Mouse (Mus musculus) MEL (cell line): ENCODE results near the gene Pet100. TPM values are rescaled to one million over a fixed set of nuclear protein-coding genes. Genes with fewer than 3 reads are reported as not detected.

Experiments
- DNase-seq: peaks from one replicate; pipeline ENCODE4 v3.0.0; 2011; ENCODE audit warnings: low read depth, low spot score
- H3K27ac ChIP-seq: 2 replicates; pipeline ENCODE4 v1.5.1; 2012; ENCODE audit warnings: low read depth, mild to moderate bottlenecking, control low read depth, low read length, moderate library complexity; ENCODE audit not compliant: control insufficient read depth
- H3K27me3 ChIP-seq, 2 experiments: fragments of 150-350 bp in 1 of 2; sonication (generic) in 1 of 2; 2 replicates each; pipeline ENCODE4 v1.6.1; 2012; ENCODE audit warnings: low read length in 2 of 2, mild to moderate bottlenecking in 2 of 2, improper control_type of control experiment in 1 of 2, moderate library complexity in 1 of 2; ENCODE audit not compliant: insufficient read depth in 2 of 2, control insufficient read depth in 1 of 2
- H3K36me3 ChIP-seq, 2 experiments: 2 replicates each; pipeline ENCODE4 v1.6.1; 2012 to 2014; ENCODE audit warnings: low read length in 2 of 2, improper control_type of control experiment in 1 of 2, inconsistent platforms in 1 of 2, mild to moderate bottlenecking in 1 of 2; ENCODE audit not compliant: insufficient read depth in 2 of 2, control insufficient read depth in 1 of 2
- H3K4me1 ChIP-seq, 2 experiments: fragments of 150-350 bp in 1 of 2; sonication (generic) in 1 of 2; 2 replicates each; pipeline ENCODE4 v1.6.1; 2012; ENCODE audit warnings: low read length in 2 of 2, improper control_type of control experiment in 1 of 2, mild to moderate bottlenecking in 1 of 2; ENCODE audit not compliant: insufficient read depth in 2 of 2, control insufficient read depth in 1 of 2
- H3K4me3 ChIP-seq, 2 experiments: fragments of 150-350 bp in 1 of 2; sonication (generic) in 1 of 2; 2 replicates each; pipeline ENCODE4 v1.5.1; 2012; ENCODE audit warnings: low read depth in 2 of 2, low read length in 2 of 2, mild to moderate bottlenecking in 2 of 2, moderate library complexity in 2 of 2, control low read depth in 1 of 2, improper control_type of control experiment in 1 of 2; ENCODE audit not compliant: control insufficient read depth in 1 of 2, insufficient read depth in 1 of 2
- H3K79me2 ChIP-seq: 2 replicates; pipeline ENCODE4 v1.6.1; 2012; ENCODE audit warnings: mild to moderate bottlenecking, low read length, moderate library complexity; ENCODE audit not compliant: control insufficient read depth, poor library complexity, insufficient read depth
- H3K9ac ChIP-seq: 2 replicates; pipeline ENCODE4 v1.6.1; 2012; ENCODE audit warnings: low read depth, mild to moderate bottlenecking, control low read depth, low read length, moderate library complexity; ENCODE audit not compliant: control insufficient read depth, poor library complexity, severe bottlenecking
- H3K9me3 ChIP-seq: fragments of 150-350 bp; sonication (generic); replicated peaks from 2 replicates; pipeline ENCODE4 v1.6.1; 2012; ENCODE audit warnings: mild to moderate bottlenecking, low read length, improper control_type of control experiment, moderate library complexity; ENCODE audit not compliant: insufficient read depth
- BHLHE40 ChIP-seq: IDR thresholded peaks from 2 replicates; pipeline ENCODE4 v1.6.1; 2012; ENCODE audit warnings: low read depth, mild to moderate bottlenecking, inconsistent platforms, low read length, improper control_type of control experiment, borderline replicate concordance
- CHD1 ChIP-seq: IDR thresholded peaks from 2 replicates; pipeline ENCODE4 v1.6.1; 2012; ENCODE audit warnings: low read depth, mild to moderate bottlenecking, inconsistent platforms, low read length, improper control_type of control experiment
- CTCF ChIP-seq, 3 experiments: IDR thresholded peaks in 2 of 3; conservative IDR thresholded peaks in 1 of 3; 2 replicates each; pipeline ENCODE4 v1.5.1; 2011 to 2012; ENCODE audit warnings: low read length in 3 of 3, low read depth in 2 of 3, mild to moderate bottlenecking in 2 of 3, improper control_type of control experiment in 1 of 3, inconsistent platforms in 1 of 3, mixed read lengths in 1 of 3, moderate library complexity in 1 of 3; ENCODE audit not compliant: control insufficient read depth in 1 of 3, insufficient read depth in 1 of 3, poor library complexity in 1 of 3, severe bottlenecking in 1 of 3
- E2F4 ChIP-seq: IDR thresholded peaks from 2 replicates; pipeline ENCODE4 v1.6.1; 2011; ENCODE audit warnings: low read depth, low read length, improper control_type of control experiment, borderline replicate concordance
- ELF1 ChIP-seq: IDR thresholded peaks from 2 replicates; pipeline ENCODE4 v1.6.1; 2014; ENCODE audit warnings: low read depth, mild to moderate bottlenecking, inconsistent platforms, low read length, improper control_type of control experiment, moderate library complexity
- EP300 ChIP-seq, 2 experiments: IDR thresholded peaks; 2 replicates each; pipeline ENCODE4 v1.6.1; 2011; ENCODE audit warnings: improper control_type of control experiment in 2 of 2, low read length in 2 of 2, low read depth in 1 of 2, mild to moderate bottlenecking in 1 of 2
- ETS1 ChIP-seq: IDR thresholded peaks from 2 replicates; pipeline ENCODE4 v1.6.1; 2012; ENCODE audit warnings: low read depth, mild to moderate bottlenecking, inconsistent platforms, low read length, improper control_type of control experiment, moderate library complexity
- GABPA ChIP-seq: IDR thresholded peaks from 2 replicates; pipeline ENCODE4 v1.6.1; 2012; ENCODE audit warnings: low read depth, mild to moderate bottlenecking, inconsistent platforms, low read length, improper control_type of control experiment, moderate library complexity
- GATA1 ChIP-seq: IDR thresholded peaks from 2 replicates; pipeline ENCODE4 v1.6.1; 2011; ENCODE audit warnings: low read depth, low read length, improper control_type of control experiment
- KAT2A ChIP-seq: conservative IDR thresholded peaks from 2 replicates; pipeline ENCODE4 v1.6.1; 2012; ENCODE audit warnings: low read depth, low read length, improper control_type of control experiment, inconsistent platforms
- MAX ChIP-seq: IDR thresholded peaks from 2 replicates; pipeline ENCODE4 v1.6.1; 2011; ENCODE audit warnings: low read length, improper control_type of control experiment
- MAZ ChIP-seq: IDR thresholded peaks from 2 replicates; pipeline ENCODE4 v1.6.1; 2012; ENCODE audit warnings: low read depth, mild to moderate bottlenecking, inconsistent platforms, low read length, improper control_type of control experiment
- MEF2A ChIP-seq: IDR thresholded peaks from 2 replicates; pipeline ENCODE4 v1.6.1; 2014; ENCODE audit warnings: low read depth, mild to moderate bottlenecking, inconsistent platforms, low read length, improper control_type of control experiment; ENCODE audit not compliant: poor library complexity, insufficient replicate concordance, severe bottlenecking; ENCODE audit errors: extremely low read depth
- MXI1 ChIP-seq: IDR thresholded peaks from 2 replicates; pipeline ENCODE4 v1.6.1; 2011; ENCODE audit warnings: mild to moderate bottlenecking, low read depth, low read length, improper control_type of control experiment
- MYB ChIP-seq: IDR thresholded peaks from 2 replicates; pipeline ENCODE4 v1.6.1; 2011; ENCODE audit warnings: mild to moderate bottlenecking, low read depth, low read length, improper control_type of control experiment
- NELFE ChIP-seq: IDR thresholded peaks from 2 replicates; pipeline ENCODE4 v1.6.1; 2011; ENCODE audit warnings: low read depth, low read length, improper control_type of control experiment
- NRF1 ChIP-seq: IDR thresholded peaks from 2 replicates; pipeline ENCODE4 v1.6.1; 2014; ENCODE audit warnings: low read depth, mild to moderate bottlenecking, inconsistent platforms, low read length, improper control_type of control experiment, moderate library complexity; ENCODE audit not compliant: poor library complexity, insufficient read depth, severe bottlenecking
- POLR2A ChIP-seq, 2 experiments: IDR thresholded peaks; 2 replicates each; pipeline ENCODE4 v1.6.1; 2011 to 2012; ENCODE audit warnings: low read length in 2 of 2, mild to moderate bottlenecking in 2 of 2, control low read depth in 1 of 2, improper control_type of control experiment in 1 of 2, low read depth in 1 of 2, moderate library complexity in 1 of 2; ENCODE audit not compliant: control insufficient read depth in 1 of 2, insufficient read depth in 1 of 2, poor library complexity in 1 of 2
- RAD21 ChIP-seq: IDR thresholded peaks from 2 replicates; pipeline ENCODE4 v1.6.1; 2011; ENCODE audit warnings: mild to moderate bottlenecking, low read depth, low read length, improper control_type of control experiment
- SIN3A ChIP-seq: IDR thresholded peaks from 2 replicates; pipeline ENCODE4 v1.6.1; 2012; ENCODE audit warnings: low read length, improper control_type of control experiment, inconsistent platforms
- TAL1 ChIP-seq: IDR thresholded peaks from 2 replicates; pipeline ENCODE4 v1.6.1; 2012; ENCODE audit warnings: mild to moderate bottlenecking, inconsistent platforms, low read length, moderate library complexity, mixed read lengths
- UBTF ChIP-seq: IDR thresholded peaks from 2 replicates; pipeline ENCODE4 v1.6.1; 2012; ENCODE audit warnings: low read depth, mild to moderate bottlenecking, inconsistent platforms, low read length, improper control_type of control experiment, moderate library complexity, borderline replicate concordance; ENCODE audit not compliant: insufficient read depth
- USF1 ChIP-seq: IDR thresholded peaks from 2 replicates; pipeline ENCODE4 v1.6.1; 2014; ENCODE audit warnings: low read depth, mild to moderate bottlenecking, inconsistent platforms, low read length, improper control_type of control experiment, moderate library complexity
- ZC3H11A ChIP-seq: IDR thresholded peaks from 2 replicates; pipeline ENCODE4 v1.6.1; 2012; ENCODE audit warnings: low read depth, mild to moderate bottlenecking, inconsistent platforms, low read length, improper control_type of control experiment
- ZMIZ1 ChIP-seq: IDR thresholded peaks from 2 replicates; pipeline ENCODE4 v1.6.1; 2012; ENCODE audit warnings: low read depth, mild to moderate bottlenecking, inconsistent platforms, low read length, improper control_type of control experiment, moderate library complexity
- ZNF384 ChIP-seq: IDR thresholded peaks from 2 replicates; pipeline ENCODE4 v1.6.1; 2012; ENCODE audit warnings: low read depth, mild to moderate bottlenecking, inconsistent platforms, low read length, improper control_type of control experiment
- polyA plus RNA-seq, 2 experiments: library from polyadenylated mRNA; stranded (reverse) in 1 of 2; unstranded in 1 of 2; fragments of >175 nt in 1 of 2; fragments of >200 nt in 1 of 2; gene quantifications; 2 replicates each; pipeline versions ENCODE4 v1.2.1 to v1.2.4; 2012; ENCODE audit warnings: low replicate concordance in 2 of 2, low read depth in 1 of 2; ENCODE audit not compliant: insufficient read length in 2 of 2, insufficient read depth in 1 of 2, missing spikeins in 1 of 2
- total RNA-seq: library from RNA; depleted of rRNA; stranded (reverse); fragments of 300-350 nt; gene quantifications from 2 replicates; pipeline ENCODE4 v1.2.3, GENCODE M21; 2012

Pet100 gene
- total and polyA plus RNA-seq, 3 experiments: 58.7 to 64.2 TPM; not detected in 1

DNA sequence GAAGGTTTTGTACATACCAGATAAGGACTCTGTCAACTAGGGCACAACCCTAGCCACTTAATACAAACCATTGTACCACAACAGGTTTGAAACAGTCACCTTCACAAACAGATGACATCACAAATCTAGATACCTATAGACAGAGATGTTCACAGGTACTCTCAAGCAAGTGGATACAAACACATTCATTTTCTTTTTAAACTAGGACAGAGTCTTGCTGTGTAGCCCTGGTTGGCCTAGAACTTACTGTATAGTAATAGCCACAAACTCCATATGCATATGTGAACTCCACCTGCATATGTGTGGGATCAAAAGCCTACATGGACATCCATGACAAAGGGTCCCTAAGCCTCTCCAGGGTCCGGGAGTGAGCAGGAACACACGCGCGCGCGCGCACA, 34.4 kb upstream of the Pet100 start, which contains the start of gene Camsap3:
Gene Camsap3 (plus strand): TSS at position 301 of the 398 bp plus-strand sequence.
- Histone ChIP-seq H3K27ac (no peak within 1 kb of the TSS), H3K4me1 (peaks cover 6% of the 10 kb centered on the region in 2 experiments; a peak in 3 of 4 replicates), H3K9me3 (no peaks in the 10 kb centered on the region), H3K79me2 (no peaks in the 10 kb centered on the region), H3K27me3 (no peaks in the 10 kb centered on the region; a peak in 1 of 4 replicates), H3K9ac (peak within 1 kb of the TSS; percentile 60), H3K4me3 (peak within 1 kb of the TSS; percentile 55 to 80), H3K36me3 (peaks cover 0 to 6% of the 10 kb centered on the region in 2 experiments; a peak in 2 of 4 replicates)
- DNase-seq: no peak
- no peak for TF ChIP-seq MEF2A
- no peak for TF ChIP-seq MAZ
- no peak for TF ChIP-seq GABPA
- no peak for TF ChIP-seq RAD21
- TF ChIP-seq NELFE: no peak
- TF ChIP-seq USF1: no peak
- TF ChIP-seq ETS1: no peak
- TF ChIP-seq BHLHE40: no peak
- no peak for TF ChIP-seq NRF1
- no peak for TF ChIP-seq ELF1
- TF ChIP-seq GATA1: no peak
- TF ChIP-seq E2F4: no peak
- no peak for TF ChIP-seq CHD1
- TF ChIP-seq KAT2A: no peak
- TF ChIP-seq ZC3H11A: no peak
- no peak for TF ChIP-seq CTCF (IDR thresholded peaks at IDR 0.05 in 2 of 3, conservative IDR thresholded peaks at IDR 0.05 in 1 of 3; ENCODE audit: control insufficient read depth in 1 of 3, insufficient read depth in 1 of 3, low read depth in 2 of 3, low read length in 3 of 3, poor library complexity in 1 of 3, severe bottlenecking in 1 of 3)
- TF ChIP-seq EP300 (IDR thresholded peaks at IDR 0.05; ENCODE audit: low read depth in 1 of 2, low read length in 2 of 2): no peak
- TF ChIP-seq ZMIZ1: no peak
- no peak for TF ChIP-seq MAX

DNA sequence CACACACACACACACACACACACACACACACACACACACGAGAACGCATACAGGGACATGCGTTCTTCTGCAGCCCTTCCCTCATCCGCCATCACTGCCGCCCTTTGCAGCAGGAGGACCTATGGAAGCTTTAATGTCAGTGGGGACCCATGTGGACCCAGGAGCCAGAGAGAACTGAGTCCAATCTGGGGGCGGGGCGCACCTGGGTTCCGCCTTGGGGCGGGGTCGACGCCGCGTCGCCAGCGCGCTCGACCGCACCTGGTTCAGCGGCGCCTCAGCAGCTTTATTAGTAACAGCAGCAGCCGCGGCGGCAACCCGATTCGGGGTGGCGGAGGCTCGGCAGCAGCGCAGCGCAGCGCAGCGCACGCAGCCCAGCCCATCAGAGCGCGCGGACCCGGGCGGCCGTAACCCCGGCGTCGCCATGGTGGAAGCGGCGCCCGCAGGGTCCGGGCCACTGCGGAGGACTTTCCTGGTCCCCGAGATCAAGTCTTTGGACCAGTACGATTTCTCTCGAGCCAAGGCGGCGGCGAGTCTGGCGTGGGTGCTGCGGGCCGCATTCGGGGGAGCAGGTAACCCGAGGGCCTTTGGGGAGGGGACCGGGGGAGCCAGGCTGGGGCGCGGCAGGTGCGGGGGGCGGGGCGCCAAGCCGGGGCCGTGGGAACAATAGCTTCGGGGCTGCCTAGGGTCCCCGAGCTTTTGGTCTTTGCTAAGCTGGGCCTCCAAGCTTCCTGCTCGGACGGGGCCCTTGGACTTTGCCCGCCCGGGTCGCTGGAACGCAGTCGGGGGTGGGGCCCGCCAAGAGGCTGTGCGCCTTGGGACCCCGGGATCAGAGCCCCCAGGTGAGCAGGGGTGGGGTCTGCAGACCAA, 33.7 kb upstream of the Pet100 start:
- H3K4me1 ChIP-seq: peaks cover 6% of the 10 kb centered on the region in 2 experiments; a peak in 3 of 4 replicates
- DNase-seq: peak; percentile 56
- no peaks in the 10 kb centered on the region for H3K79me2 ChIP-seq
- H3K27me3 ChIP-seq: no peaks in the 10 kb centered on the region
- peaks cover 0 to 6% of the 10 kb centered on the region in 2 experiments; a peak in 2 of 4 replicates for H3K36me3 ChIP-seq
- no peak overlapping the region for H3K27ac ChIP-seq
- H3K9me3 ChIP-seq: no peaks in the 10 kb centered on the region
- peak overlapping the region; percentile 55 to 80 for H3K4me3 ChIP-seq
- peak overlapping the region; percentile 60 for H3K9ac ChIP-seq
- TF ChIP-seq UBTF: 0 out of 2 replicates have a peak, but pooled peaks have one; percentile 35
- TF ChIP-seq MAX: no peak
- no peak for TF ChIP-seq ZNF384
- TF ChIP-seq NRF1: peak; percentile 16; the same call in 1 of the 2 replicates
- TF ChIP-seq TAL1: no peak
- TF ChIP-seq E2F4: no peak
- TF ChIP-seq ELF1: 0 out of 2 replicates have a peak, but pooled peaks have one; percentile 8
- no peak for TF ChIP-seq CTCF (IDR thresholded peaks at IDR 0.05 in 2 of 3, conservative IDR thresholded peaks at IDR 0.05 in 1 of 3; ENCODE audit: control insufficient read depth in 1 of 3, insufficient read depth in 1 of 3, low read depth in 2 of 3, low read length in 3 of 3, poor library complexity in 1 of 3, severe bottlenecking in 1 of 3)
- TF ChIP-seq MXI1: peak; percentile 33; the same call in 1 of the 2 replicates
- TF ChIP-seq ZMIZ1: no peak
- TF ChIP-seq POLR2A (IDR thresholded peaks at IDR 0.05; ENCODE audit: control insufficient read depth in 1 of 2, insufficient read depth in 1 of 2, low read depth in 1 of 2, low read length in 2 of 2, poor library complexity in 1 of 2): 0 out of 4 replicates have a peak, but pooled peaks of 1 of the 2 experiments have one; percentile 28
- peak; percentile 37; the same call in 1 of the 2 replicates for TF ChIP-seq SIN3A
- TF ChIP-seq MYB: no peak
